Mouse (Mus musculus) kidney, adult 11 months (tissue): ENCODE measurements around the gene Slc12a8.

Experiments
- DNase-seq: peaks from one replicate; pipeline ENCODE4 v3.0.0; 2022

Gene Slc12a8

DNA sequence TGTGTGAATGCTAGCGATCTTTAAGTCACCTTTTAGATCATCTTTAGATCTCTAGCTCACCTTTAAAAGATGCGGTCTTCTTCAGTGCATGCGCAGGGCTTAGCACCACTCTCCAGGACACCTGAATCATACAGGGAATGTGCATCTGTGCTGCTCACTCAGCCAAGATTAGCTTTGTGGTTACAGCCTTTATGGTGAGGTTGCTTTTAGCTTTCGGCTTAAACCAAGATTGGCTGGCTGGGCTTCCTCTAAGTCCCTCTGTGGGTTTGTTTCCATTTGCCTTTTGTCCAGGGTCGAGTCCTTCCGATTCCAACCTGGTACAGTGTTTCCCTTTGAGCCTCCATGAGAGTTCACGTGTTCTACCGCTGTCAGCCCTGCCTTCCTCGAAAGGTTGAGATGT lies 187.2 kb downstream of the Slc12a8 start:
- no peak for DNase-seq

DNA sequence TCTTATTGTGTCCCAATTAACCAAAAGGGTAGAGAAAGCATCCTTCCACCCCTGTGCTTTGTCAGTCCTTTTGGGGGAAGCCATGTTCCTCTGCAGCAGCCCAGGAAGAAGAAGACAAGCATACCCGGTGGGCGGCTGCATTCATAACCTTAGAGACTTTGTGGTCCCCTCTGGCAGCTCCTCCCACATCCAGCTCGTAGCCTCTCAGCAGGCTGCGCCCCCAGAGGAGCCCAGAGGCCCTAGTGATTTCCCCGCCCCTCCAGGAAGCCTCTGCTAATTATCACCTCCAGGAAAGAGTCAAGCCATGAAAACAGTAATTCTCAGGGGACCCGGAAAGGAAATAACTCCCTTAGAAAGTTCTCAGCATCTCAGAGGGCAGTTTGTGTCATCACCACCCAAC lies 188.1 kb downstream of the Slc12a8 start:
- peak; percentile 34 for DNase-seq

DNA sequence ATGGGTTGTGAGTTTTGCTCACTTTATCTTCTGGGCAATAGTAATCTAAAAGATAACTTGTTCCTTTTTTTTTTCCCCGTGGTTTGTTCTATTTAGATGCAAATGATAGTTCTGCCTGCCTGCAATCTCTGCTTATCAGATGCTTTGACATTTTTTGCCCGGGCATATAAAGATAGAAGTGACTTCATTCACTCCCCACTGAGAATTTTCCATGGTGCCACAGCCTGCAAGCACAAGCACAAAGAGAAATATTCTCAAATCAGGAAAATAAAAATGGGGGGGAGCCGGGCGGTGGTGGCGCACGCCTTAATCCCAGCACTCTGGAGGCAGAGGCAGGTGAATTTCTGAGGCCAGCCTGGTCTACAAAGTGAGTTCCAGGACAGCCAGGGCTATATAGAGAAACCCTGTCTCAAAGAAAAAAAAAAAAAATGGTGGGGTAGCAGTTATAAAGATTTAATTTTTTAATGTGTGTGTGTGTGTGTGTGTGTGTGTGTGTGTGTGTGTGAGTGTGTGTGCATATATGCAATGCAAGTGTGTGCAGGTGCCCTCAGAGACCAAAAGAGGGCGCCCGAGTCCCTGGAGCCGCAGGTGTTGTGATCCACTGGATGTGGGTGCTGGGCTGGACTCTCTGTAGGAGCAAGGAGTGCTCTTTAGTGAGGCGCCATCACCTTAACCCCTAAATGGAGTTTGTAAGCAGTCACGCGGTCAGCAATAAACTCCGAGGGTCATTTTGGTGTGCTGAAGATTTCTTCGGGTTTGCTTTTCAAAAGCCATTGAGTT lies 189.2 kb downstream of the Slc12a8 start:
- no peak for DNase-seq

DNA sequence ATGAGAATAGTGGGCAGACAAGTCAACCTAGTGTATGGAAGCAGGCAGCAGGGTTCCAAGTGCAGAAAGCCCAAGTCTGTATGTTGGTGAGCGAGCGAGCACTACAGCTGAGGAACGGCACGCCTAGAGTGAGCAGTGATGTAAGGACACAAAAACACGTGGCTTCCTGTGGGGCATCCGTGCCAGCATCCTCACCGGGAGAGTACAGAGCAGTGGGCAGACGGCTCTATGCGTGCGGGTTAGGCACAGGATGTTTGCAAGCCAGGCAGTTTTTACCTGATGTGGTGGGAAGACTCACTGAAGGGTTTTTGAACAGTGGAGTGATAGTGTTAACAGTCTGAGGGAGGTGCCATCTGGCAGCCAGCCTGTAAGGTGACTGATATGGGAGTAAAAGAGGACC lies 190.9 kb downstream of the Slc12a8 start:
- no peak for DNase-seq

DNA sequence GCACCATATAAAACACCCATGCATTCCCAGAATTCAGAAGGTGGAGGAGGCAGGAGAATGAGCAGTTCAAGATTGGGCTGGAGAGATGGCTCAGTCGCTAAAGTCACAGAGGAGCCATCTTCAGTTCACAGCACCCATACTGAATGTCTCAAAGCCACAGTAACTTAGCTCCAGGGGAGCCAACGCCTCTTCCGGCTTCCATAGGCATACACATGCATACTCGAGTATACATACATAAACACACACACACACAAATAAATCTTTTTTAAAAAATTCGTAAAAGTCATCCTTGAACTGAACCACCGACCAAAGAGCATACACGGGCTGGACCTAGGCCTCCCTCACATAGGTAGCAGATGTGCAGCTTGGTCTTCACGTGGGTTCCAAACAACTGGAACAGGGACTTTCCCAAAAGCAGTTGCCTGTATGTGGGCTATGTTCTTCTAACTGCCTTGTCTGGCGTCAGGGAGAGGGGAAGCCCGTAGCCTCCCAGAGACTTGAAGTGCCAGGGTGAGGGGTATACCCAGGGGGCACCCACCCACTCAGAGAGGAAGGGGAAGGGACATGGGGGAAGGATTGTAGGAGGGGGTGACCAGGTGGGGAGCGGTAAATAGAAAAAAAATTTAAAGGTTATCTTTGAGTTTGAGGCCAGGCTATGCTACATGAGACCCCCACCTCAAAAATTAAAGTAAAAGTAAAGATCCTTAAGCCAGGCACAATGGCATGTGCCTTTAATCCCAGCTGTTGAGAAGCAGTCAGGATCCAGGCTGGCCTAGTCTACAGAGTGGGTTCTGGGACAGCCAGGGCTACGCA lies 191.7 kb downstream of the Slc12a8 start:
- DNase-seq, result no peak
